Mouse (Mus musculus) heart, postnatal 4 days (tissue): Measurements from ENCODE around the gene Zfp934. TPM values are rescaled to one million over a fixed set of nuclear protein-coding genes. Genes with fewer than 3 reads are reported as not detected.
"Not testable (repeated sequence)": the region's sequence is repeated elsewhere in the genome, so short reads cannot be mapped to it uniquely, and the experiment has no call there.

Experiments used
- DNase-seq: peaks from one replicate; pipeline ENCODE4 v3.0.0; 2021
- microRNA-seq, 2 experiments: library from miRNA; unstranded; fragments of <30 nt; microRNA quantifications; one replicate each; pipeline ENCODE4 v1.2.0; 2021 to 2022
- total RNA-seq, 2 experiments: library from RNA; stranded (reverse); gene quantifications; 2 replicates each; pipeline ENCODE4 v1.2.3; 2021

Gene Zfp934
- 1 to 10 TPM; 7.6 to 9.6 TPM for total RNA-seq

DNA sequence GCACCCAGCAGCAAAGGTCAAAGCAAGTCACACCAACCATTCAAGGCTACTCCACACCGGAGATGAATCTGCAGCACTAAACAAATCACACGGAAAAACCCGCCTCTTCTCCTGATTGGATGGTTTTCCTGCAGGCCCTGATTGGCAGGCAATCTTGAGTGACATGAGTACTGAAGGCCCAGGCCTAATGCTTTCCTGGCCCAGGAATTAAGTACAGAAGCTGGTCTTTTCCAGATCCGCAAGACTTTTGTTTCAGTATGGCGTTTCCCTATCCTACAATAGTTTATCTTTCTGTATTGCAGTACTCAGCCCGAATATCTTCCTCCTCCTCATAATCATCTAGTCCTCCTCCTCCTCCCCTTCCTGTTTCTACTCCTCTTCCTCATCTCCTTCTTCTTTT is at the start of gene Zfp934:
Gene Zfp934 (minus strand): TSS at position 101 of the 400 bp plus-strand sequence.
- not testable (repeated sequence) for DNase-seq

DNA sequence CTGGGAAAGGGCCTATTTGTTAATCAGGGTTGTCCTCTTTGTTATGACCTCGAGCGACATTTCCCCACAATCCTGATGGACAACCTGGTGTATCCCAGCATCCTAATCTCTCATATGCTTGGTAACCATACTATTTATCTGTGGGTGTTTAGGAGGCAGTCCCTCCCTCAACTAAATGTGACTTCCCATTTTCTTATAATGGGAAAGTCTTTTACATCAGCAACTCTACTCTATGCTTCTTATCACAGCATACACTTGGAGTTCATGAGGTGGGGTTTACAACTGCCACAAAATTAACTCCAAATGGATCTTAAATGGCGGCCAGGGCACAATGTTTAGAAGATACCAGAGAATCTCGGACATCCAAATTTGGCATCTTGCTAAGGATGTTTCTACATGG is 46.5 kb upstream of the Zfp934 start:
- DNase-seq = not testable (repeated sequence)

DNA sequence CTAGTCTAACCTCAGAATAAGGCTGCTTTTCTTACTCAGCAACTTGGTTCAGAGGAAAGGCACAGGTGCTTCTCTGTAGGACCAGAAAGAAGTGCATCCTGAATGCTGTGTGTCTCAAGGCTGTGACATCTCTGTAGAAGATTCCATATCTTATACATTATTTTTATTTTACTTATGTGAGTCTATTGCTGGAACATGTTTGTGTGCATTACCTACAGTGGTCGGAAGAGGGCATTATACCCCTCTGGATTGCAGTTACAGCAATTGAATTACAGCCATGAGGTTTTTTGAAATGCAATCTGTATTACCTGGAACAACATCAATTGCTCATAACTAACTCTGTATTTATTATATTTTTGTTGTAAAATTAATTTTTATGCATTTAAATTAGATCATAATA is 9.3 kb downstream of the Zfp934 start:
- DNase-seq = peak; percentile 13

DNA sequence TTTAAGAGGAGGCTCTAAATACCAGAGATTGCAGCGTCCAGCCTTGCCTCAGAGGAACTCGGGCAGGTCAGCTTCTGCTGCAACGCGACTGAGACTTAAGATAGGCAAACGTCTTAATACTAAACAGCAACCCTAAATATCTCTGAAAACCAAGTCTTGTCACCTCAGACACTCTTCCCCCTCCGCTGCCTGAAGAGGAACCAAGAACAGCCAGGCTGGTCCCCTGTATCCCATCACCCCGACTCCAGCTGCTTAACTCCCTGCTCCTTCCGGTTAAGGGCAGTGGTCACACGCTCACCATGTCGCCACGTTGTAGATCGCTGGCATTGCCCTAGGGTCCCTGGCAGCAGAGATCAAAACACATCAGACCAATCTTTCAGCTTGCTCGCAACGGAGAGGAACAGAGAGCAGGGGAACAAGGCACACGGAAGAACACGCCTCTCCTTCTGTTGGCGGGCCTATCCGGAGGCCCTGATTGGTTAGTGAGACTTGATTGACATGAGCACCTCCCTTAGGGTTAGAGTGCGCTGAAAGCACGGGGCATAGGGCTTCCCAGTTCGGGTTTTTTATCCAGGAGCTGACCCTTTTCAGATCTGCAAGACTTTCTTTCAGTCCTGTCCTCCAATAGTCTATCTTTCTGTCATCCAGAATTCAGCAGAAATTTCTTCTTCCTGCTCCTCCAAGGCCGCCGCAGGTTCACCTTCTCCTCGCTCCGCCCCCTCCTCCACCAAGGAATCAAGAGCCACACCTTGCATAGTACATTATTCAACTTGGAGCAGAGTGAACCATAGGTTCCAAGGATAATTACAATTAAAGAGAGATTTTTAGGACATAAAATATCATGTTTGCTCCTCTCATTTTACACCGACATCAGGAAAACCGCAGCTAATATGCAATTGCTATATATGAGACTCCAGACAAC is 12.5 kb downstream of the Zfp934 start, which contains the start of gene Zfp935:
Gene Zfp935 (minus strand): TSS at position 323 of the 922 bp plus-strand sequence.
- DNase-seq = peak; percentile 75

DNA sequence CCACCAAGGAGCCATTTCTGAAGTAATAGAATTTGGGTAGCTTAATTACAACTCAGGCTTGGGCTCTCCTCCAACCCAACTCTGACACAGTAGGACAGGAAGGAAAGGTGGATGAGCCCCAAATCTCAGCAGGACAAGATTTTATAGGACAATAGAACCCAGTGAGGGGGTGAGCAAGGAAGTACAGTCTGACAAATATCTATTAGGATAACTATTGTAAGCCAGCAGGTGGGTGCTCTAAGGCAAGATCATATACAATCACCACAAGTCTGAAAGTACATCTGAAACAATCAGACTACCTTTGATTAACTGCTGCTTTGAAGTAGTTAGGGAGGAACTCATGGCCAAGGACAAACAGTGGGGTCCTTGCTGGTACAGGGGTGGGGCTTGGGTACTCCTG is 40.9 kb downstream of the Zfp934 start:
- not testable (repeated sequence) for DNase-seq

DNA sequence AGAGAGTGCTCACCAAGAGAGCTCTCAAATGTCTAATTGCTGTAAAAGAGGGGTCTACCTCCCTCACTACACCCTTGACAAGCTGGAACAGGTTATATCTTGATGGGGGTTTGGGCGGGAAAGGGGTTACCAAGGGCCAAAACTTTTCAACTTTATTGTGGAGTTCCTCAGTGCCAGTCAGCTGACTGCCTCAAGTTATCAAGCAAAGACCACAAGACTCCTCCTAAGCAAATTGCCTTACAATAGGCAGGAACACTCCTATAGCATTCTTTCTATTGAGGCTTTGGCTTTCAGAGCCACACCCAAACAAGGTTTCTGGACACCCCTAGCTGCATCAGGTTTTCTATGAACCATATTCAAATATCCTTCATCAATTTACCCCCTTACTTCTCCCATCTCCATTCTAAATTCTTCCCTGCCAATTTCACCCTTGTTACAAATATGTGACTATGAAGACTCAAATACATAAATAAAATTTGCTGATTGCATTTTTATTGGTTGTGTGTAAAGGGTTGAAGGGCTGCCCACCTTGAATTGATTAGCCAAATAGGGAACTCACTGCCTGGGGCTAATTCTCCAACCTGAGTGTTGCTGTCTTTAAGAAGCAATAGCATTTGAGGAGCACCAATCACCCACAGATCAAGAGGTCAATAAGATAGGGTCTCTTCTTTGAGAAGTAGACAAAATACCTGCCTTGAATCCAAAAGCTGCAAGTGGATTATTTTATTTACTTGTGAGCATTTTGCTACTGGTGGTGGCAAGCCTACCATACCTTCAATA is 60.2 kb downstream of the Zfp934 start:
- DNase-seq = not testable (repeated sequence)

DNA sequence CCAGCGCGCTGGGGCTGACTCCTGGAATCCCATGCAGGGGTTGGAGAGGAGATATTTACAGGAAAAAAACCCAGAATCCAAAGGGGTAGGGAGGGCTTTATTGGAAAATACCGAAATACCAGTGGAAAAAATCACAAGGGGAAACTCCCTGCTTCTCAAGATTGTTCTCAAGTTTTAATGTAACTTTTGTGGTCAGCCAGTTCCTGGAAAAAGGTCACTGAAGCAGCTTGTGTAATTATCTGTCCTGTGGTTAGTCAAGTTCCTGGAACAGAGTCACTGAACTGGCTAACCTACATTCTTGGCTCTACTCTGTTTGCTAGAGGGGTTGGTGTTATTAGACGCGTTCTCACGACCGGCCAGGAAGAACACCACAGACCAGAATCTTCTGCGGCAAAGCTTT is 98.3 kb downstream of the Zfp934 start:
- not testable (repeated sequence) for DNase-seq

DNA sequence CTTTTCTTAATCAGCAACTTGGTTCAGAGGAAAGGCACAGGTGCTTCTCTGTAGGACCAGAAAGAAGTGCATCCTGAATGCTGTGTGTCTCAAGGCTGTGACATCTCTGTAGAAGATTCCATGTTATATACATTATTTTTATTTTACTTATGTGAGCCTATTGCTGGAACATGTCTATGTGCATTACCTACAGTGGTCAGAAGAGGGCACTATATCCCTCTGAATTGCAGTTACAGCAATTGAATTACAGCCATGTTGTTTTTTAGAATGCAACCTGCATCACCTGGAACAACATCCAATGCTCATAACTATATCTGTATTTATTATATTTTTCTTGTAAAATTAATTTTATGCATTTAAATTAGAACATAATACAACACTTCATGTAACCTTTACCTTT is 101.1 kb downstream of the Zfp934 start:
- not testable (repeated sequence) for DNase-seq

DNA sequence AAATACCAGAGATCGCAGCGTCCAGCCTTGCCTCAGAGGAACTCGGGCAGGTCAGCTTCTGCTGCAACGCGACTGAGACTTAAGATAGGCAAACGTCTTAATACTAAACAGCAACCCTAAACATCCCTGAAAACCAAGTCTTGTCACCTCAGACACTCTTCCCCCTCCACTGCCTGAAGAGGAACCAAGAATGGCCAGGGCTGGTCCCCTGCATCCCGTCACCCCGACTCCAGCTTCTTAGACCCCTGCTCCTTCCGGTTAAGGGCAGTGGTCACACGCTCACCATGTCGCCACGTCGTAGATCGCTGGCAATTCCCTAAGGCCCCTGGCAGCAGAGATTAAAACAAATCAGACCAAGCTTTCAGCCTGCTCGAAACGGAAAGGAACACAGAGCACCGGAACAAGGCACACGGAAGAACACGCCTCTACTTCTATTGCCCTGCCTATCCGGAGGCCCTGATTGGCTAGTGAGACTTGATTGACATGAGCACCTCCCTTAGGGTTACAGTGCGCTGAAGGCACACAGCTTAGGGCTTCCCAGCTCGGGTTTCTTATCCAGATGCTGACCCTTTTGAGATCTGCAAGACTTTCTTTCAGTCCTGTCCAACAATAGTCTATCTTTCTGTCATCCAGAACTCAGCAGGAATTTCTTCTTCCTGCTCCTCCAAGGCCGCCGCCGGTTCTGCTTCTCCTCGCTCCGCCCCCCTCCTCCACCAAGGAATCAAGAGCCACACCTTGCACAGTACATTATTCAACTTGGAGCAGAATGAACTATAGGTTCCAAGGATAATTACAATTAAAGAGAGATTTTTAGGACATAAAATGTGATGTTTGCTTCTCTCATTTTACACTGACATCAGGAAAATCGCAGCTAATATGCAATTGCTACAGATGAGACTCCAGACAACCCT is 104.3 kb downstream of the Zfp934 start, which contains the start of gene Gm49359:
Gene Gm49359 (minus strand): TSS at position 409 of the 911 bp plus-strand sequence.
- peak; percentile 91 for DNase-seq

Small RNA genes lying within 50 kb of the gene (microRNA-seq; reads per million reads assigned to microRNA genes)
- gene Gm22256 = 0 to 0.20 reads per million in 2 experiments

Other genes with a start within 250 kb of the Zfp934 start
- 1 to 10 TPM; 1.1 to 1.6 TPM for gene Gm3604, start 188.0 kb downstream of the Zfp934 start, total RNA-seq
- 10 to 100 TPM in 1 of 2 experiments, 1 to 10 TPM in 1; 8.2 to 10.2 TPM for gene Gm49359, start 104.4 kb downstream of the Zfp934 start, total RNA-seq
- under 1 TPM; 0.48 to 0.97 TPM for gene Zfp935, start 12.7 kb downstream of the Zfp934 start, total RNA-seq
- gene 6720489N17Rik, start 53.0 kb upstream of the Zfp934 start, total RNA-seq = 1 to 10 TPM; 3.0 to 4.3 TPM
- 1 to 10 TPM; 5.5 to 6.4 TPM for gene Platr25, start 189.5 kb upstream of the Zfp934 start, total RNA-seq
- 1 to 10 TPM; 1.9 to 2.5 TPM for gene Gm5141, start 214.6 kb upstream of the Zfp934 start, total RNA-seq